Mouse (Mus musculus) hindbrain, postnatal 0 days (tissue): Measurements from ENCODE around the gene Rd3l. TPM values are rescaled to one million over a fixed set of nuclear protein-coding genes. Genes with fewer than 3 reads are reported as not detected.

Experiments used
- ATAC-seq: fragments of 200-750 bp; cut with Nextera tagmentation; 2 replicates; pipeline ENCODE4 v1.8.0; 2017; ENCODE audit warnings: mild to moderate bottlenecking, moderate TSS enrichment, moderate library complexity
- DNase-seq: peaks from one replicate; pipeline ENCODE4 v3.0.0-alpha.2; 2015; ENCODE audit warnings: low spot score
- H3K27ac ChIP-seq: fragments of 300-500 bp; sonication (generic); 2 replicates; pipeline ENCODE4 v1.5.1; 2014; ENCODE audit warnings: mild to moderate bottlenecking
- H3K27me3 ChIP-seq: fragments of 300-500 bp; sonication (generic); 2 replicates; pipeline ENCODE4 v1.6.1; 2014; ENCODE audit warnings: low read length, mixed read lengths; ENCODE audit not compliant: insufficient read depth
- H3K36me3 ChIP-seq: fragments of 300-500 bp; sonication (generic); 2 replicates; pipeline ENCODE4 v1.6.1; 2014; ENCODE audit warnings: low read length, mixed read lengths; ENCODE audit not compliant: insufficient read depth
- H3K4me1 ChIP-seq: fragments of 300-500 bp; sonication (generic); 2 replicates; pipeline ENCODE4 v1.6.1; 2014; ENCODE audit warnings: antibody characterized with exemption, low read length, mixed read lengths; ENCODE audit not compliant: insufficient read depth
- H3K4me2 ChIP-seq: fragments of 300-500 bp; sonication (generic); 2 replicates; pipeline ENCODE4 v1.6.1; 2014; ENCODE audit warnings: low read depth, mild to moderate bottlenecking, low read length, moderate library complexity, mixed read lengths
- H3K4me3 ChIP-seq: fragments of 300-500 bp; sonication (generic); 2 replicates; pipeline ENCODE4 v1.5.1; 2014; ENCODE audit warnings: low read length
- H3K9ac ChIP-seq: fragments of 300-500 bp; sonication (generic); replicated peaks from 2 replicates; pipeline ENCODE4 v1.6.1; 2014; ENCODE audit warnings: mild to moderate bottlenecking, low read length, moderate library complexity, mixed read lengths
- H3K9me3 ChIP-seq: fragments of 300-500 bp; sonication (generic); 2 replicates; pipeline ENCODE4 v1.6.1; 2016; ENCODE audit warnings: low read length, mixed read lengths
- CTCF ChIP-seq: IDR thresholded peaks from 2 replicates; pipeline ENCODE4 v1.5.1; 2016; ENCODE audit warnings: antibody characterized with exemption, control low read depth, low read depth
- WGBS: fragments of 180-500 bp; shearing (Covaris S2); extraction: QIAGEN DNeasy Blood & Tissue Kit; methylation state at CpG from one replicate; pipeline ENCODE4 v1.1.7; 2014; 5-methylcytosine and 5-hydroxymethylcytosine counted together
- polyA plus RNA-seq: library from polyadenylated mRNA; unstranded; fragments of >200 nt; fragmentation: Nextera tagmentation; extraction: Ambion mirVana; gene quantifications from 2 replicates; pipeline ENCODE4 v1.2.1, GENCODE M21; 2015
- total RNA-seq: library from RNA; depleted of rRNA; stranded (reverse); fragments of >200 nt; gene quantifications from 2 replicates; pipeline ENCODE4 v1.2.3, GENCODE M21; 2014; rRNA removed

Gene Rd3l
- 0.73 TPM in 1 of 2 replicates, not detected in the other for total RNA-seq
- 0.61 TPM in 1 of 2 replicates, not detected in the other for polyA plus RNA-seq

DNA sequence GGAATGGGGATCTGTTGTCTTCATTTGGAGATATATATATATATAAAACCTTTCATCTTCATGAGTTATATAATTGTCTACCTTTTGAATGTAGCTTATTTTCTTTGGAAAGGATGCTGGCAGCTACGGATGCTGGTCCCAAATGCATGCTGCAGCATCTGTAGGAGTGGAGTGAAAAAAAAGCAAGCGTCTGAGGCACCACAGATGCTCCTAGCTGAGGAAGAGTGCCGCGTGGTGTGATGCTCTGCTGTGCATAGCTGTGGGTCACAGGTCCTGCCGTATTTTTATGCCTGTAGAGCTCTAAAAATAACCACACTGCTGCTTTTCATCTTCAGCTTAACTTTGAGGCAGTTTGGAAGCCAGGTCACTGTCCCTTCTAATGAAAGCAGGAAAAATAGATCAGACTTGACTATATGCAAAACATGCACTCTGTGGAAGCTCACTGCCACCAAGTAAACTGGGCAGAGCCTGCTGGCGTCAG, at the start of gene Rd3l:
Gene Rd3l (minus strand): TSS at position 431 of the 481 bp plus-strand sequence.
- no peak for DNase-seq
- H3K4me3 ChIP-seq, result no peak within 1 kb of the TSS
- no peaks in the 10 kb centered on the region for H3K36me3 ChIP-seq
- WGBS, result 55% methylated on average over 6 of the region's 6 CpGs
- H3K27ac ChIP-seq, result no peak within 1 kb of the TSS
- H3K27me3 ChIP-seq, result no peaks in the 10 kb centered on the region
- no peak within 1 kb of the TSS for H3K9ac ChIP-seq
- no peak for TF ChIP-seq CTCF
- 0 out of 2 replicates have a peak, but pooled peaks cover 5% of the 10 kb centered on the region for H3K4me1 ChIP-seq
- ATAC-seq, result no peak
- H3K4me2 ChIP-seq, result no peak within 1 kb of the TSS
- H3K9me3 ChIP-seq, result no peaks in the 10 kb centered on the region

DNA sequence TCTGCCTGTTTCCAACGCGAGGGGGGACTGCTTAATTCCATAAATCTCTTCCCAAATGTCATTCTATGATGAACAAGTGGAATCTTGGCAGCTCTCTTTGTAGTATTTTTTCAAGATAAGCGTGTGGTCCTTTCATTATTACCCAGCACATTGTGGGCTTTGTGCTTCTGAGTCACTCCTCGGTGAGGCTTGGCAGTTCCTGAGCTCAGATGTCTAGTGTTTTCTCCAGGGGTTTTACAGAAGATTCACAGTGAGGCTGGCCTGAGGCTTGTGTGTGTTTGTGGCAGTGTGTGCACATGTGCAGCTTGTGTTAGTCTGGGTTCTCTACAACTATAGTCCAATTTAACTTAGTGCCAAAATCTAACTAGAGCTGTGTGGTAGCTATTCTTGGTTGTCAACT, 46.3 kb upstream of the Rd3l start:
- H3K9me3 ChIP-seq, result no peaks in the 10 kb centered on the region
- no peaks in the 10 kb centered on the region for H3K27me3 ChIP-seq
- WGBS, result 66% methylated on average over 4 of the region's 4 CpGs
- H3K36me3 ChIP-seq, result no peaks in the 10 kb centered on the region
- H3K4me3 ChIP-seq, result no peak overlapping the region
- no peak for DNase-seq
- H3K4me2 ChIP-seq, result no peak overlapping the region
- no peaks in the 10 kb centered on the region for H3K4me1 ChIP-seq
- no peak for TF ChIP-seq CTCF
- H3K9ac ChIP-seq, result no peak overlapping the region
- H3K27ac ChIP-seq, result no peak overlapping the region
- no peak for ATAC-seq

DNA sequence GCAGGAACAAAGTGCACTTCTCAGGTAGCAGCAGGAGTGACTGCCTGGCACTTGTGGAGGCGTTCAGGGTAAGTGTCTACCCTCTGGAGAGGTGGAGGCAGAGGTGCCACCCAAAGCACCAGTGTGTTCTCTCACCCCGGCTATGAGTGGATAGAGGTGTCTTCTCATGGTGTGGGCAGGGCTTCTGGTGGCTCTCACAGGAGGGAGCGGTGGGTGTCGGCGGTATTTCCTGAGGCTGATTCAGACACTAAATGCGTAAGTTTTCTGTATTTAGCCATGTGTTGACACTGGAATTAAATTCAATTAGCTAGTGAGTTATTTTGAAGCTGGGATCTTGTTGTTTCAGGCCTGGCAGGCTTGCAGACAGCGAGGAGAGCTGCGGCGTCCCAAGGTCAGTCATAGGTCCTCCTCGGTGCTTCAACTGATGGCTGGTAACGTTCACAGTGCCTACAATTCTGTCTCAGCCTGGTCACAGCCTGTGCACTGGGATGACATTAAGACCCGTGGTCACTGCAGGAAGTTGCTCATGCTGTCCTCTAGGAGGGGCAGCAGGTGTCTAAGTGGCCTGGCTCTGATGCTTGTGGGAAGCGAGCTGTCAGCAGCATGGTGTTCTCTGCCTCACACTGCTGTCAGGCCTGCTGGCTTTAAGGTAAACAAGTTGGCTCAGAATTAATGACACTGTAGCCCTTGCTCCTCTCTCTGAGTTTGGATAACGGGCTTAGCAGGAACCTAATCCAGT, 45.0 kb upstream of the Rd3l start:
- no peak for TF ChIP-seq CTCF
- no peaks in the 10 kb centered on the region for H3K27me3 ChIP-seq
- H3K4me2 ChIP-seq, result no peak overlapping the region
- no peak overlapping the region for H3K27ac ChIP-seq
- no peak overlapping the region for H3K9ac ChIP-seq
- H3K4me1 ChIP-seq, result no peaks in the 10 kb centered on the region
- ATAC-seq (no peak), DNase-seq (no peak)
- H3K9me3 ChIP-seq, result peaks cover 5% of the 10 kb centered on the region; the same call in 1 of the 2 replicates
- no peaks in the 10 kb centered on the region for H3K36me3 ChIP-seq
- WGBS, result 86% methylated on average over 14 of the region's 14 CpGs
- no peak overlapping the region for H3K4me3 ChIP-seq

DNA sequence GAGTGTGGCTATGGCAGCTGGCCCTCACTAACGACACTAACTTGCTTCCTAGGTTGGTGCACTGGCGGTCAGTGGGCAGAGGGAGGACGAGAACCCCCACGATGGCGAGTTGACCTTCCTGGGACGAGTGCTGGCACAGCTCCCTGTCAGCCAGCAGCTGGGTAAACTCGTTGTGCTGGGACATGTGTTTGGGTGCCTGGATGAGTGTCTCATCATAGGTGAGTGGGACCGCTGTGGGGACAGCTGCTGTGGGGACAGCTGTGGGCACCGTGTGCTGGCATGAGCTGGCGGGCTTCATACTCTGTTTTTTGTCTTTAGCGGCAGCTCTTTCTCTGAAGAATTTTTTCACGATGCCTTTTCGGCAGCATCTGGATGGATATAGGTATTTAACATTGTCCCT, 44.3 kb upstream of the Rd3l start:
- no peak for TF ChIP-seq CTCF
- 90% methylated on average over 13 of the region's 13 CpGs for WGBS
- DNase-seq (no peak), ATAC-seq (no peak)
- Histone ChIP-seq H3K9me3 (peaks cover 5% of the 10 kb centered on the region; the same call in 1 of the 2 replicates), H3K36me3 (no peaks in the 10 kb centered on the region), H3K27me3 (no peaks in the 10 kb centered on the region), H3K4me1 (no peaks in the 10 kb centered on the region), H3K4me3 (no peak overlapping the region), H3K9ac (no peak overlapping the region), H3K27ac (no peak overlapping the region), H3K4me2 (no peak overlapping the region)

DNA sequence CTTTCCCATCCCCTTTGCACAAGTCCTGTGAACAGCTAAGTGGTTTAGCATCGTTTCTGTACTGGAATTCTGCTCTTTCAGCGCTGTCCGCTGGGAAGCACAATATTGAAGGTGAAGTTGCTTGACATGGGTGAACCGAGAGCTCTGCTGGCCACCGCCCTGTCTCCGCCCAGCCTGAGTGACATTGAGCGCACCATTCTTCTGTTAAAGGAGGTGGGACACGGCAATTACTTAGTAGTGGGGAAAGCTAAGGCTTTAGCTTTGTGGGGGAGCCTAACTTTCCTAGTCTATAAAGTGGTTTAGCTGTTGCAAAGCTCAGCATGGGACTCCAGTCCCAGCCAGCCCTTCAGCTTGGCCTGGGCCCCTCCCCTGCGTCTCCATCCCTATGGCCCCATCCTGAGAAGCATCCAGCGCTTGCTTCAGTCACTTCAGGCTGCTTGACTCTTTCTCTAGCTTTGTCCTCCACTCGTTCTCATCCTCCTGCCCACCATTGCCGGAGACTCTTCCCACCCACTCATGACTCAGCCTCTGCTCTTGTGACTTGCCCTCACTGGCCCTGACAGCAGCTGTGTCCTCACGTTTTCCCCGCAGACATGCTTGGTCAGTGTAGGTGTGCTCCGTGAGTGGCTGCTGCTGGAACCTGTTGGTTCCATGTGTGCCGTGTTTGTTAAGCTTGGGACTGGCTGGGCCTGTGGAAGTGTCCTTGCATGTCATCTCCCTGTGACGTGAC, 43.6 kb upstream of the Rd3l start:
- H3K9me3 ChIP-seq, result peaks cover 5% of the 10 kb centered on the region; the same call in 1 of the 2 replicates

DNA sequence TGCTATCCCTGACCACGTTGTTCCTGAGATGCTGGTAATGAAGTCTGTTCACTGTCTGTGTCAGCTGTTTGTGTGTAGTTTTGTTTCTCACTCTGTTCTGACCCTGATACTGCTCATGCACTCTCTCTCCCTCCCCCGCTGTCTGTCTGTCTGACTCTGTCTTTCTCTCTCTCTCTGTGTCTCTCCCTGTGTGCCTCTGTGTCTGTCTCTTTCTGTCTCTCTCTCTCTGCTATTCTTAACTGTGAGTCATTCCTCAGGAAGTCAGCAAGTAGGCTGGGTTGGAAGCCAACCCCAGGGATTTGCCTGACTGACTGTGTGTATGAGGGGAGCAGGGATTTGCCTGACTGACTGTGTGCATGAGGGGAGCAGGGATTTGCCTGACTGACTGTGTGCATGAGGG, 42.2 kb upstream of the Rd3l start:
- H3K4me2 ChIP-seq, result no peak overlapping the region
- ATAC-seq (no peak), DNase-seq (no peak)
- H3K36me3 ChIP-seq, result no peaks in the 10 kb centered on the region
- WGBS, result 80% methylated on average over 2 of the region's 2 CpGs
- no peak for TF ChIP-seq CTCF
- H3K27me3 ChIP-seq, result no peaks in the 10 kb centered on the region
- H3K9me3 ChIP-seq, result peaks cover 5% of the 10 kb centered on the region; the same call in 1 of the 2 replicates
- H3K4me1 ChIP-seq, result no peaks in the 10 kb centered on the region
- no peak overlapping the region for H3K4me3 ChIP-seq
- H3K9ac ChIP-seq, result no peak overlapping the region
- H3K27ac ChIP-seq, result no peak overlapping the region

More for the DNA sequence above, 43.6 kb upstream of the Rd3l start:
- Histone ChIP-seq H3K27ac (no peak overlapping the region), H3K4me2 (no peak overlapping the region), H3K36me3 (no peaks in the 10 kb centered on the region), H3K4me3 (no peak overlapping the region), H3K9ac (no peak overlapping the region), H3K27me3 (no peaks in the 10 kb centered on the region), H3K4me1 (no peaks in the 10 kb centered on the region)
- TF ChIP-seq CTCF, result no peak
- WGBS, result 73% methylated on average over 17 of the region's 17 CpGs
- no peak for ATAC-seq
- no peak for DNase-seq
